Mouse (Mus musculus) lung, adult 10 weeks (tissue): ENCODE data around the gene Unc79. TPM values are rescaled to one million over a fixed set of nuclear protein-coding genes. Genes with fewer than 3 reads are reported as not detected.

Experiments
- polyA plus RNA-seq: library from polyadenylated mRNA; stranded (reverse); fragments of 350-450 nt; fragmentation: Illumina TruSeq; extraction: RNeasy Lipid Tissue Mini Kit (QIAGEN cat#74804); gene quantifications from one replicate; pipeline ENCODE4 v1.2.3, GENCODE M21; 2014; ENCODE audit warnings: low read depth, low replicate concordance; ENCODE audit not compliant: insufficient read depth

Unc79 gene
- 0.71 TPM for polyA plus RNA-seq

GRCm38 (mm10) chr12:102948778-102949394 is at the start of gene Unc79:
TSS of gene Unc79 (plus strand) at chr12:102948859.

GRCm38 (mm10) chr12:102899091-102899490 is 49.6 kb upstream of the Unc79 start, which contains the start of gene Cox8c:
TSS of gene Cox8c (plus strand) at chr12:102899316.

Other genes with a start within 250 kb of the Unc79 start
- gene Itpk1, start 243.9 kb upstream of the Unc79 start, polyA plus RNA-seq, result 14.9 TPM
- gene Moap1, start 205.2 kb upstream of the Unc79 start, polyA plus RNA-seq, result 2.8 TPM
- 4.8 TPM for gene Tmem251, start 205.1 kb upstream of the Unc79 start, polyA plus RNA-seq
- not detected for gene Gm28051, start 191.1 kb upstream of the Unc79 start, polyA plus RNA-seq
- 6.0 TPM for gene Gon7, start 191.1 kb upstream of the Unc79 start, polyA plus RNA-seq
- gene Ubr7, start 190.9 kb upstream of the Unc79 start, polyA plus RNA-seq, result 15.6 TPM
- gene Gm20604, start 190.2 kb upstream of the Unc79 start, polyA plus RNA-seq, result 4.9 TPM
- 9.9 TPM for gene Btbd7, start 70.4 kb upstream of the Unc79 start, polyA plus RNA-seq
- gene Cox8c, start 49.5 kb upstream of the Unc79 start, polyA plus RNA-seq, result not detected